Mouse (Mus musculus): ENCODE results near the gene Hmgn2. TPM values are rescaled to one million over a fixed set of nuclear protein-coding genes. Genes with fewer than 3 reads are reported as not detected.

Hmgn2 gene
- polyA plus RNA-seq, 1 experiment: 96.2 TPM

DNA sequence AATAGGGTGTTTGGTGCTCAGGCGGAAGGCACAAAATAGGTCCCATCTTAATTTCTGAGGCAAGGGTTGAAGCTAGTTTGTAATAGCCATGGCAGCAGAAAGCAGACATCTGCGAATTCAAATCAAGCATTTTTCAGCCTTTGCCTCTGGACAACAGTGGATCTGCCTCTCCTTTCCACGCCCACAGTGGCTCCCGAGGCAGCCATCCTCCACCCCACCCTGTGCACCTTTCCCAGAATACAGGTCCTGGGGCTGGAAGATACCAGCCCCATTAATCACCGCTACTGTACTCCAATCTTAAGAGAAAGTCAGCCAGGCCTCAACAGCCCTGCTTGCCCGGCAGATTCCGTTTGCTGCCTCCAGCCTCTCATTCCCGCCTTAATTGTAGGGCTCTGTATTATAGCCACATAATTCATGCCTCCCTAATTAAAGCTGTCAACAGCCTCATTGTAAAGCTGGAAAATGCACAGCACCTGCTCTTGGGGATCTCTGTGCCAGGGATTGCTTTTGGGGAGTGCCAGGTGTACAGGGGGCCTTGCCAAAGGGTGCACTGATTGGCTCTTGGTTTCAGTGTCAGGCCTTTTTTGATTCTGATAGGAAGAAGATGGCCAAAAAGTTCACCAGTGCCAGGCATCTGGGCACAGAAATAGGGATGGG, 792 bp upstream of the Hmgn2 start:
- peaks cover 13% of the 10 kb centered on the region; the same call in 1 of the 2 replicates for H3K36me3 ChIP-seq (ENCODE audit: control insufficient read depth, insufficient read depth, low read length)
- WGBS: 94% methylated on average over 8 of the region's 8 CpGs
- DNase-seq: no peak
- no peak for TF ChIP-seq POLR2A (IDR thresholded peaks at IDR 0.05; ENCODE audit: control insufficient read depth, extremely low read depth, insufficient read depth, low read length, poor library complexity)
- TF ChIP-seq CTCF (IDR thresholded peaks at IDR 0.05; ENCODE audit: borderline replicate concordance, control insufficient read depth, extremely low read depth, insufficient read depth, low read length, poor library complexity): no peak
- no peaks in the 10 kb centered on the region for H3K27me3 ChIP-seq (ENCODE audit: control insufficient read depth, insufficient read depth, low read length)
- peaks cover 13% of the 10 kb centered on the region for H3K4me1 ChIP-seq (replicated peaks; ENCODE audit: control insufficient read depth, insufficient read depth, low read length)
- H3K4me3 ChIP-seq (ENCODE audit: control insufficient read depth, insufficient read depth, low read length): no peak overlapping the region
- no peak overlapping the region for H3K27ac ChIP-seq (ENCODE audit: control insufficient read depth, insufficient read depth, low read length)

DNA sequence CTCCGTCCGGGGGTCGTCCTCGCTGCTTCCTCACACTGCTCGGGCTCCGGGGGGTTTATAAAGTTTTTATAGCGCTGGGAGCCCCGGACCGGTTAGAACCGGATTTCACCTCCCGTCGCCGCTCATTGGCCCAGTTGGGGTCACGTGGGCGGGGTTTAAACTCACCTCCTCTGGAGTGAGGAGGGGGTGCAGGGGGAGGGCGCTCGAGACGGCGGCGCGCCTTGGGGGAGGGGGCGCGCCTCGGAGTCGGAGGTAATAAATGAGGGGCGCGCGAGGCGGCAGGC, 642 bp downstream of the Hmgn2 start:
- Histone ChIP-seq H3K27me3 (ENCODE audit: control insufficient read depth, insufficient read depth, low read length) (no peaks in the 10 kb centered on the region), H3K27ac (ENCODE audit: control insufficient read depth, insufficient read depth, low read length) (peak overlapping the region; percentile 60), H3K4me3 (ENCODE audit: control insufficient read depth, insufficient read depth, low read length) (peak overlapping the region; percentile 76), H3K4me1 (replicated peaks; ENCODE audit: control insufficient read depth, insufficient read depth, low read length) (peaks cover 13% of the 10 kb centered on the region), H3K36me3 (ENCODE audit: control insufficient read depth, insufficient read depth, low read length) (peaks cover 27% of the 10 kb centered on the region)
- TF ChIP-seq POLR2A (IDR thresholded peaks at IDR 0.05; ENCODE audit: control insufficient read depth, extremely low read depth, insufficient read depth, low read length, poor library complexity): peak; percentile 32; the same call in 1 of the 2 replicates
- TF ChIP-seq CTCF (IDR thresholded peaks at IDR 0.05; ENCODE audit: borderline replicate concordance, control insufficient read depth, extremely low read depth, insufficient read depth, low read length, poor library complexity): peak; percentile 12; the same call in 1 of the 2 replicates
- WGBS: under 1% methylated on average over 29 of the region's 29 CpGs
- DNase-seq: peak; percentile 93

DNA sequence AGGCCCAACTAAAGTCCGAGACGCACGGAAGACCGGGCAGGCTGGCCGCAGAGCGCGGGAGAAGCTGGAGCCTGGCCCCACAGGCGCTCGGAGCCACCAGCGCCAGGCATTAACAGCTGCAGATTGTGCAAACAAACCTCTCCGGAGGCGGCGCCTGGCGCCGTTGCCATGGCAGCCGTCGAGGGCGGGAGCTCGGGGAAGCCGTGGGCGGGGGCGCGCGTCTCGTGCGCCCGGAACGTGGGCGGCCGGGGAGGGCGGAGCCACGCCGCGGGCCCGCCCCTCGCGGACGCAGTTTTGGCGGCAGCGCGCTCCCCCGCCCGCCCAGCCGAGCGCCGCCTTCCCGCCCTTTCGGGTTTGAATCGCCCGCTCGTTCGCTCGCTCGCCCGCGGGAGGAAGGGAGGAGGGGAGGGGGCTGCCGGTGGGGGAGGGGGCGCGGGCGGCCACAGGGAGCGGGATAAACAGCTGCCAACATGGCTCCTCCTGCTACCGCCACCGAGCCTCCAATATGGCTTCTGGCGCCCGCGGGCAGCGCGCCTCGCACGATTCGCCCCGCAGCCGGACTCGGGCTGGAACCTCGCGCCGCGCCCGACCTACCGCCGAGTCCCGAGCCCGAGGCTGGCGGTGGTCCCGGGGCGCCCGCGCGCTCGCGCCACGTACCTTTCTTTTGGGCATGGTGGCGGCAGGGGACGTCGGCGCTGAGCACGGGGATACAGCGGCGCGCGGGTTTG, 1.1 kb downstream of the Hmgn2 start:
- peak overlapping the region; percentile 60 for H3K27ac ChIP-seq (ENCODE audit: control insufficient read depth, insufficient read depth, low read length)

DNA sequence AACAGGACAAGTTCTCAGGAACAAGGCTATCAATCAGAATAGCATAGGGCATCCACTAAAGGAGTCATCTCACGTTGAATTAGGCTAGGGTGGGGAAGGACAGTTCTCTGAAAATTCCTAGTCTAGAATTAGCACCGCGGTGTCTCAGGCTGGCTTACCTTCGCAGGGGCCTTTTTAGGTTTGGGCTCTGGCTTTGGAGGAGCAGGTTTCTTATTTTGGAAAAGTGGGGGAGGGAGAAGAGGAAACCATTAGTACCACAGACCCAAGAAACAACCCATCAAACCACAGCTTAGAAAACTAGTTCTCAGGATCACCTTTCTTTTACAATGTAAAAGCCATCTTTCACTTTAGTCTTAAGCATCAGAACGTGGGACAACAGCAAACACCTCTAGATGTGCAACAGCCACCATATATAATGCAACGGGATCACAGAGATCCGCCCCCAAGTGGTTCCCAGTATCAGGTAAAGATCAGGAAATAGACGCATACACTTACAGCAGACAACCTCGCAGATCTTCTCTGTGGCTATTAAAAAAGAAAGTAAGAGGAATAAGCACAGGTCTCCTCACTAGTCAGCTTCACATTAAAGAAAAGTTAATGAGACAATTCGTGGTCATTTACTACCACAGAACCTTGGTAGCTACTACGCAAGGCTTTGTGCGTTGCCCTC, 2.0 kb downstream of the Hmgn2 start:
- no peak for DNase-seq
- Histone ChIP-seq H3K36me3 (ENCODE audit: control insufficient read depth, insufficient read depth, low read length) (peaks cover 30% of the 10 kb centered on the region), H3K4me1 (replicated peaks; ENCODE audit: control insufficient read depth, insufficient read depth, low read length) (peaks cover 13% of the 10 kb centered on the region), H3K4me3 (ENCODE audit: control insufficient read depth, insufficient read depth, low read length) (peak overlapping the region; percentile 59; the same call in 1 of the 2 replicates), H3K27me3 (ENCODE audit: control insufficient read depth, insufficient read depth, low read length) (no peaks in the 10 kb centered on the region), H3K27ac (ENCODE audit: control insufficient read depth, insufficient read depth, low read length) (no peak overlapping the region)
- TF ChIP-seq CTCF (IDR thresholded peaks at IDR 0.05; ENCODE audit: borderline replicate concordance, control insufficient read depth, extremely low read depth, insufficient read depth, low read length, poor library complexity) (no peak), POLR2A (IDR thresholded peaks at IDR 0.05; ENCODE audit: control insufficient read depth, extremely low read depth, insufficient read depth, low read length, poor library complexity) (no peak)
- 30% methylated on average over 12 of the region's 12 CpGs for WGBS

More for the DNA sequence above, 1.1 kb downstream of the Hmgn2 start:
- DNase-seq: peak; percentile 98
- Histone ChIP-seq H3K4me1 (replicated peaks; ENCODE audit: control insufficient read depth, insufficient read depth, low read length) (peaks cover 13% of the 10 kb centered on the region), H3K27me3 (ENCODE audit: control insufficient read depth, insufficient read depth, low read length) (no peaks in the 10 kb centered on the region), H3K4me3 (ENCODE audit: control insufficient read depth, insufficient read depth, low read length) (peak overlapping the region; percentile 76), H3K36me3 (ENCODE audit: control insufficient read depth, insufficient read depth, low read length) (peaks cover 30% of the 10 kb centered on the region)
- TF ChIP-seq CTCF (IDR thresholded peaks at IDR 0.05; ENCODE audit: borderline replicate concordance, control insufficient read depth, extremely low read depth, insufficient read depth, low read length, poor library complexity) (0 out of 2 replicates have a peak, but pooled peaks have one; percentile 60), POLR2A (IDR thresholded peaks at IDR 0.05; ENCODE audit: control insufficient read depth, extremely low read depth, insufficient read depth, low read length, poor library complexity) (no peak)
- under 1% methylated on average over 97 of the region's 101 CpGs for WGBS

DNA sequence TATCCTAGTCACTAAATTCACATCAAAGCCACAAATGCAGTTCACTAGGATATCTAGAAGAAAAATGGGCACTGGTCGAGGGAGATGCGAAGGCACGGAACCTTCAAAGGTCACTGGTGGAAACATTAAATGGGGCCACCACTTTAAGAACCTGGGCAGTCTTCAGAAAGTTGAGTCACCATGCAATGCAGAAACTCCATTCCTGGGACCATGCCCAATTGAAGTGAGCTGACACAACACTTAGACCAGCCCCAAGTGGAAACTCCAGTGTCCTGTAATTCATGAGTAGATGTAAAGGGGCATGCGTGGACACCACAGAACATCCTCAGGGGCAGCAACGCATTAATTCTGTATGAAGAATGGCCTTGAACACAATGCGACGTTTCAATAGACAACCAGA, 5.9 kb downstream of the Hmgn2 start:
- no peak overlapping the region for H3K4me3 ChIP-seq (ENCODE audit: control insufficient read depth, insufficient read depth, low read length)
- no peak for DNase-seq
- H3K4me1 ChIP-seq (replicated peaks; ENCODE audit: control insufficient read depth, insufficient read depth, low read length): peaks cover 3% of the 10 kb centered on the region
- no peak for TF ChIP-seq CTCF (IDR thresholded peaks at IDR 0.05; ENCODE audit: borderline replicate concordance, control insufficient read depth, extremely low read depth, insufficient read depth, low read length, poor library complexity)
- no peak for TF ChIP-seq POLR2A (IDR thresholded peaks at IDR 0.05; ENCODE audit: control insufficient read depth, extremely low read depth, insufficient read depth, low read length, poor library complexity)
- peaks cover 30% of the 10 kb centered on the region for H3K36me3 ChIP-seq (ENCODE audit: control insufficient read depth, insufficient read depth, low read length)
- 95% methylated on average over 7 of the region's 7 CpGs for WGBS
- H3K27me3 ChIP-seq (ENCODE audit: control insufficient read depth, insufficient read depth, low read length): no peaks in the 10 kb centered on the region
- H3K27ac ChIP-seq (ENCODE audit: control insufficient read depth, insufficient read depth, low read length): no peak overlapping the region

DNA sequence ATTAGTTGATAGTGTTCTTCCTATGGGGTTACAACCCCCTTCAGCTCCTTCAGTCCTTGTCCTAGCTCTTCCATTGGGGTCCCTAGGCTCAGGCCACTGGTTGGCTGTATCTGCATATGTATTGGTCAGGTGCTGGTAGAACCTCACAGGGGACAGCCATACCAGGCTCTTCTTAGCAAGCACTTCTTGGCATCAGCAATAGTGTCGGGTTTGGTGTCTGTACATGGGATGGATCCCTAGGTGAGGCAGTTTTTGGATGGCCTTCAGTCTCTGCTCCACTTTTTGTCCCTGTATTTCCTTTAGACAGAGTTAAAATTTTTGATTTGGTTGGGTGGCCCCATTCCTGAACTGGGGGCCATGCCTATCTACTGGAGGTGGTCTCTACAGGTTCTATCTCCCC, 9.6 kb downstream of the Hmgn2 start:
- H3K36me3 ChIP-seq (ENCODE audit: control insufficient read depth, insufficient read depth, low read length): peaks cover 14% of the 10 kb centered on the region
- 88% methylated on average over 1 of the region's 1 CpGs for WGBS
- no peak overlapping the region for H3K27ac ChIP-seq (ENCODE audit: control insufficient read depth, insufficient read depth, low read length)

More for the DNA sequence above, 9.6 kb downstream of the Hmgn2 start:
- DNase-seq: no peak
- no peak for TF ChIP-seq POLR2A (IDR thresholded peaks at IDR 0.05; ENCODE audit: control insufficient read depth, extremely low read depth, insufficient read depth, low read length, poor library complexity)
- TF ChIP-seq CTCF (IDR thresholded peaks at IDR 0.05; ENCODE audit: borderline replicate concordance, control insufficient read depth, extremely low read depth, insufficient read depth, low read length, poor library complexity): no peak
- Histone ChIP-seq H3K27me3 (ENCODE audit: control insufficient read depth, insufficient read depth, low read length) (no peaks in the 10 kb centered on the region), H3K4me3 (ENCODE audit: control insufficient read depth, insufficient read depth, low read length) (no peak overlapping the region), H3K4me1 (replicated peaks; ENCODE audit: control insufficient read depth, insufficient read depth, low read length) (no peaks in the 10 kb centered on the region)
